Mouse (Mus musculus) CH12.LX (cell line): ENCODE results near the gene Wdr81. TPM values are rescaled to one million over a fixed set of nuclear protein-coding genes. Genes with fewer than 3 reads are reported as not detected.
A peak's percentile ranks its signal among the peaks of the same experiment; 100 is the strongest.

Experiments
- DNase-seq: peaks from one replicate; pipeline ENCODE4 v3.0.0-alpha.2; 2013; ENCODE audit errors: extremely low read depth
- H3K27ac ChIP-seq: 2 replicates; pipeline ENCODE4 v1.5.1; 2012; ENCODE audit warnings: low read depth, mild to moderate bottlenecking, control low read depth, moderate library complexity; ENCODE audit not compliant: insufficient read depth
- H3K27me3 ChIP-seq: replicated peaks from 2 replicates; pipeline ENCODE3; 2012; ENCODE audit warnings: inconsistent platforms
- H3K36me3 ChIP-seq, 2 experiments: replicated peaks in 1 of 2; 2 replicates each; pipeline versions ENCODE3 to v1.6.1; 2012; ENCODE audit warnings: inconsistent platforms in 1 of 2, low read length in 1 of 2, mild to moderate bottlenecking in 1 of 2, mixed read lengths in 1 of 2, moderate library complexity in 1 of 2; ENCODE audit not compliant: control insufficient read depth in 1 of 2, insufficient read depth in 1 of 2
- H3K4me1 ChIP-seq, 2 experiments: 2 replicates each; pipeline ENCODE4 v1.6.1; 2012; ENCODE audit warnings: inconsistent platforms in 1 of 2, moderate library complexity in 1 of 2; ENCODE audit not compliant: insufficient read depth in 2 of 2, control insufficient read depth in 1 of 2
- H3K4me2 ChIP-seq: 2 replicates; pipeline ENCODE4 v1.6.1; 2012; ENCODE audit warnings: low read depth, mild to moderate bottlenecking, control low read depth; ENCODE audit not compliant: poor library complexity, insufficient read depth, severe bottlenecking
- H3K4me3 ChIP-seq, 3 experiments: fragments of 150-350 bp in 1 of 3; sonication (generic) in 1 of 3; replicated peaks in 1 of 3; 2 replicates each; pipeline versions ENCODE3 to v1.5.1; 2011 to 2012; ENCODE audit warnings: low read depth in 2 of 3, low read length in 2 of 3, mild to moderate bottlenecking in 2 of 3, moderate library complexity in 2 of 3, control low read depth in 1 of 3, improper control_type of control experiment in 1 of 3, inconsistent platforms in 1 of 3, mixed read lengths in 1 of 3; ENCODE audit not compliant: poor library complexity in 1 of 3
- H3K79me2 ChIP-seq: replicated peaks from 2 replicates; pipeline ENCODE4 v1.6.1; 2012; ENCODE audit warnings: mild to moderate bottlenecking, moderate library complexity; ENCODE audit not compliant: control insufficient read depth, poor library complexity, insufficient read depth, severe bottlenecking; ENCODE audit errors: extremely low read depth
- H3K9ac ChIP-seq: 2 replicates; pipeline ENCODE4 v1.6.1; 2012; ENCODE audit warnings: low read depth, mild to moderate bottlenecking, control low read depth, moderate library complexity; ENCODE audit not compliant: insufficient read depth
- H3K9me3 ChIP-seq: replicated peaks from 2 replicates; pipeline ENCODE3; 2012; ENCODE audit warnings: low read length, inconsistent platforms, mixed read lengths
- BHLHE40 ChIP-seq: IDR thresholded peaks from 2 replicates; pipeline ENCODE4 v1.6.1; 2011; ENCODE audit warnings: mild to moderate bottlenecking, low read depth, low read length, improper control_type of control experiment
- CHD1 ChIP-seq: IDR thresholded peaks from 2 replicates; pipeline ENCODE4 v1.6.1; 2012; ENCODE audit warnings: low read depth, low read length, improper control_type of control experiment, inconsistent platforms
- ETS1 ChIP-seq: conservative IDR thresholded peaks from 2 replicates; pipeline ENCODE4 v1.6.1; 2012; ENCODE audit warnings: low read depth, mild to moderate bottlenecking, inconsistent platforms, low read length, improper control_type of control experiment, moderate library complexity
- HCFC1 ChIP-seq: IDR thresholded peaks from 2 replicates; pipeline ENCODE4 v1.6.1; 2012; ENCODE audit warnings: low read depth, mild to moderate bottlenecking, inconsistent platforms, low read length, improper control_type of control experiment
- IRF4 ChIP-seq: IDR thresholded peaks from 2 replicates; pipeline ENCODE4 v1.6.1; 2014; ENCODE audit warnings: low read depth, mild to moderate bottlenecking, inconsistent platforms, low read length, improper control_type of control experiment
- JUN ChIP-seq: IDR thresholded peaks from 2 replicates; pipeline ENCODE4 v1.6.1; 2011; ENCODE audit warnings: low read depth, mild to moderate bottlenecking, low read length, improper control_type of control experiment, moderate library complexity; ENCODE audit not compliant: insufficient read depth
- JUND ChIP-seq: conservative IDR thresholded peaks from 2 replicates; pipeline ENCODE4 v1.6.1; 2011; ENCODE audit warnings: low read depth, low read length, improper control_type of control experiment
- MAFK ChIP-seq: IDR thresholded peaks from 2 replicates; pipeline ENCODE4 v1.6.1; 2011; ENCODE audit warnings: low read length, improper control_type of control experiment; ENCODE audit not compliant: insufficient replicate concordance
- MAX ChIP-seq: IDR thresholded peaks from 2 replicates; pipeline ENCODE4 v1.6.1; 2011; ENCODE audit warnings: low read length, improper control_type of control experiment
- MAZ ChIP-seq: IDR thresholded peaks from 2 replicates; pipeline ENCODE4 v1.6.1; 2012; ENCODE audit warnings: low read depth, mild to moderate bottlenecking, inconsistent platforms, low read length, improper control_type of control experiment, moderate library complexity
- MEF2A ChIP-seq: IDR thresholded peaks from 2 replicates; pipeline ENCODE4 v1.6.1; 2014; ENCODE audit warnings: low read depth, mild to moderate bottlenecking, inconsistent platforms, low read length, improper control_type of control experiment, borderline replicate concordance
- MXI1 ChIP-seq: IDR thresholded peaks from 2 replicates; pipeline ENCODE4 v1.6.1; 2011; ENCODE audit warnings: mild to moderate bottlenecking, low read depth, low read length, improper control_type of control experiment
- MYC ChIP-seq: IDR thresholded peaks from 2 replicates; pipeline ENCODE4 v1.6.1; 2011; ENCODE audit warnings: low read depth, mild to moderate bottlenecking, improper control_type of control experiment, low read length
- NELFE ChIP-seq: IDR thresholded peaks from 2 replicates; pipeline ENCODE4 v1.6.1; 2011; ENCODE audit warnings: low read depth, low read length, improper control_type of control experiment
- NRF1 ChIP-seq: IDR thresholded peaks from 2 replicates; pipeline ENCODE4 v1.6.1; 2014; ENCODE audit warnings: low read depth, mild to moderate bottlenecking, inconsistent platforms, low read length, improper control_type of control experiment, moderate library complexity
- POLR2A ChIP-seq: IDR thresholded peaks from 2 replicates; pipeline ENCODE4 v1.6.1; 2011; ENCODE audit warnings: low read depth, mild to moderate bottlenecking, improper control_type of control experiment, low read length
- POLR2AphosphoS2 ChIP-seq: IDR thresholded peaks from 2 replicates; pipeline ENCODE4 v1.6.1; 2011; ENCODE audit warnings: low read depth, low read length, improper control_type of control experiment
- RAD21 ChIP-seq: IDR thresholded peaks from 2 replicates; pipeline ENCODE4 v1.6.1; 2011; ENCODE audit warnings: low read depth, mild to moderate bottlenecking, low read length, improper control_type of control experiment, moderate library complexity
- RCOR1 ChIP-seq: conservative IDR thresholded peaks from 2 replicates; pipeline ENCODE4 v1.6.1; 2012; ENCODE audit warnings: low read depth, mild to moderate bottlenecking, inconsistent platforms, low read length, improper control_type of control experiment
- SIN3A ChIP-seq: IDR thresholded peaks from 2 replicates; pipeline ENCODE4 v1.6.1; 2012; ENCODE audit warnings: low read length, improper control_type of control experiment, inconsistent platforms
- SMC3 ChIP-seq: IDR thresholded peaks from 2 replicates; pipeline ENCODE4 v1.6.1; 2011; ENCODE audit warnings: low read depth, low read length, improper control_type of control experiment
- TBP ChIP-seq: conservative IDR thresholded peaks from 2 replicates; pipeline ENCODE4 v1.6.1; 2011; ENCODE audit warnings: low read depth, low read length, improper control_type of control experiment
- UBTF ChIP-seq: IDR thresholded peaks from 2 replicates; pipeline ENCODE4 v1.6.1; 2012; ENCODE audit warnings: low read depth, mild to moderate bottlenecking, inconsistent platforms, low read length, improper control_type of control experiment, moderate library complexity
- USF1 ChIP-seq: IDR thresholded peaks from 2 replicates; pipeline ENCODE4 v1.6.1; 2014; ENCODE audit warnings: low read depth, mild to moderate bottlenecking, inconsistent platforms, low read length, improper control_type of control experiment
- USF2 ChIP-seq: conservative IDR thresholded peaks from 2 replicates; pipeline ENCODE4 v1.6.1; 2011; ENCODE audit warnings: low read depth, low read length, improper control_type of control experiment
- ZC3H11A ChIP-seq: IDR thresholded peaks from 2 replicates; pipeline ENCODE4 v1.6.1; 2012; ENCODE audit warnings: low read depth, mild to moderate bottlenecking, inconsistent platforms, low read length, improper control_type of control experiment
- ZKSCAN1 ChIP-seq: IDR thresholded peaks from 2 replicates; pipeline ENCODE4 v1.6.1; 2012; ENCODE audit warnings: low read depth, inconsistent platforms, low read length, improper control_type of control experiment, borderline replicate concordance
- ZMIZ1 ChIP-seq: IDR thresholded peaks from 2 replicates; pipeline ENCODE4 v1.6.1; 2012; ENCODE audit warnings: low read depth, mild to moderate bottlenecking, inconsistent platforms, low read length, improper control_type of control experiment
- ZNF384 ChIP-seq: IDR thresholded peaks from 2 replicates; pipeline ENCODE4 v1.6.1; 2012; ENCODE audit warnings: low read depth, low read length, improper control_type of control experiment, inconsistent platforms
- dilution Hi-C: fragments of 300-500 bp; cut with MboI; formaldehyde crosslinking; loops from 2 replicates; pipeline ENCODE4 v1.14.3; 2020; ENCODE audit warnings: low sequenced_read_pairs; ENCODE audit not compliant: extremely low pct_unique_long_range_greater_than_20kb, extremely low pct_ligation_motif_present
- in situ Hi-C: fragments of 300-500 bp; cut with MboI; formaldehyde crosslinking; loops from 3 replicates; pipeline ENCODE4 v1.14.3; 2019; ENCODE audit warnings: low sequenced_read_pairs, low pct_ligation_motif_present, low pct_unique_long_range_greater_than_20kb, mixed read lengths
- polyA plus RNA-seq: library from polyadenylated mRNA; unstranded; fragments of >175 nt; gene quantifications from 2 replicates; pipeline ENCODE4 v1.2.1, GENCODE M21; 2012; ENCODE audit warnings: low read depth; ENCODE audit not compliant: insufficient read length
- total RNA-seq, 2 experiments: library from RNA; depleted of rRNA; stranded (reverse); fragments of 300-350 nt in 1 of 2; fragments of >200 nt in 1 of 2; gene quantifications; 2 replicates each; pipeline ENCODE4 v1.2.3; 2012 to 2014

The Wdr81 gene
- total and polyA plus RNA-seq, 3 experiments = 3.1 to 16.3 (median 13.7) TPM

- TF ChIP-seq MEF2A = peak; percentile 58; the same call in 1 of the 2 replicates
Observed at GRCm38 (mm10) chr11:75459141-75459711, 4.7 kb upstream of the Wdr81 start (continued).

- dilution Hi-C loops (no loop called here), in situ Hi-C loops (loop anchor here (5.0 kb wide), 1 partner anchor 46 kb away; no protein-coding TSS in a partner anchor)
- Histone ChIP-seq H3K9me3 (no peaks in the 10 kb centered on the region), H3K79me2 (peaks cover 10% of the 10 kb centered on the region; the same call in 1 of the 2 replicates), H3K9ac (peak overlapping the region; percentile 71), H3K27me3 (no peaks in the 10 kb centered on the region), H3K4me1 (peaks cover 32 to 76% of the 10 kb centered on the region in 2 experiments), H3K27ac (peak overlapping the region; percentile 98), H3K36me3 (peaks cover 1 to 4% of the 10 kb centered on the region in 2 experiments), H3K4me2 (peak overlapping the region; percentile 97), H3K4me3 (no peak overlapping the region)
- TF ChIP-seq TBP = peak; percentile 49; the same call in 1 of the 2 replicates
- no peak for TF ChIP-seq UBTF
- TF ChIP-seq NRF1 = no peak
- TF ChIP-seq MEF2A = peak; percentile 23; the same call in 1 of the 2 replicates
- TF ChIP-seq ZKSCAN1 = no peak
- no peak for TF ChIP-seq ZC3H11A
- TF ChIP-seq ZMIZ1 = peak; percentile 69
- no peak; the same call in 1 of the 2 replicates for TF ChIP-seq JUND
- TF ChIP-seq MAX = peak; percentile 70
- peak; percentile 67 for TF ChIP-seq NELFE
- 0 out of 2 replicates have a peak, but pooled peaks have one; percentile 70 for TF ChIP-seq RCOR1
- peak; percentile 29; the same call in 1 of the 2 replicates for TF ChIP-seq BHLHE40
- peak; percentile 95 for TF ChIP-seq CHD1
- peak; percentile 77; the same call in 1 of the 2 replicates for TF ChIP-seq MAFK
- TF ChIP-seq HCFC1 = peak; percentile 25; the same call in 1 of the 2 replicates
- no peak; the same call in 1 of the 2 replicates for TF ChIP-seq SIN3A
- TF ChIP-seq SMC3 = peak; percentile 4; the same call in 1 of the 2 replicates
- 0 out of 2 replicates have a peak, but pooled peaks have one; percentile 0 for TF ChIP-seq POLR2A
- peak; percentile 81 for TF ChIP-seq MXI1
- peak; percentile 36 for TF ChIP-seq ETS1
- TF ChIP-seq POLR2AphosphoS2 = no peak; the same call in 1 of the 2 replicates
- peak; percentile 5; the same call in 1 of the 2 replicates for TF ChIP-seq MAZ
- TF ChIP-seq ZNF384 = no peak
- TF ChIP-seq JUN = peak; percentile 3; the same call in 1 of the 2 replicates
- no peak for TF ChIP-seq USF2
- no peak for TF ChIP-seq IRF4
- peak; percentile 86 for TF ChIP-seq MYC
- TF ChIP-seq USF1 = no peak
- no peak for TF ChIP-seq RAD21
- DNase-seq = peak; percentile 80
Observed at GRCm38 (mm10) chr11:75458628-75459041, 4.1 kb upstream of the Wdr81 start.
